Mouse (Mus musculus) thymus, postnatal 14 days (tissue): ENCODE measurements around the gene Rorc.

Experiments
- DNase-seq: peaks from one replicate; pipeline ENCODE4 v3.0.0; 2021

Rorc gene

GRCm38 (mm10) chr3:94434305-94434704 lies 61.7 kb downstream of the Rorc start:
- no peak for DNase-seq

DNA sequence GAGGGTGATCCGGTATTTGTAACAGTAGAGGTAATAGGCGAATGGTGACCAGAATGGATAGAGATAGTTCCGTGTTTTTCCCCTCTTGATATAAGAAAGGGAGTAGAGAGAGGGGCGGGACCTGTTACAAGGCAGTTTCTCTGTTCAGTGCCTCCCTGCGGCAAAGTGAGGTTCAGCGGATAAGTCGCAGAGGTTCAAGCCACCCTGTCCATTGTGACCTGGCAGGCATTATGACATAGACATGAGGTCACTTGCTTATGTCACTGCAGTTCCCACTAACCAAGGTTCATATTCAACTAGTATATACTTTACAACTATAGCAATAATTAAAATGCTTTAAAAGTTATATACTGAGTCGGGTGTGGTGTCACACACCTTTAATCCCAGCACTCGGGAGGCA lies 63.8 kb downstream of the Rorc start:
- DNase-seq, result no peak

DNA sequence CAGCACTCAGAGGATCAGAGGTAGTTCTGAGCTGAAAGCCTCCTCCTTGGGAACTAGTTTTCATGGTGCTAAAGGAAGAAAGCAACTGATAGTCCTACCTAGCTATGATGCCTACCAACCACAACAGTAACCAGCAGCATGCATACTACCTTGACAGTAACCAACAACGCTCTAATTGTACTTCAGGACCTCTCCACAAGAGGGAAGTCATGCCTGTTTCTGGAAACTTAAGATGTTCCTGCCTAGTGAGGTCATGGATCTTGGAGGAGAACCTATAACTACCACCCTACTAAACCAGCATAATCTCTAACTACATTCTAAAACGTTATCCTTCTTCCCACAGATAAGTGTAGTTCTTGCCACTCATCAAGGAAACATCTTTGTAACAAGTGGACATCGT lies 68.6 kb downstream of the Rorc start:
- peak; percentile 33 for DNase-seq

- peak; percentile 98 for DNase-seq
These were observed 70.5 kb downstream of the Rorc start, which contains the start of gene Mrpl9 for GRCm38 (mm10) chr3:94442951-94443596. Mrpl9 (plus strand) TSS chr3:94443318.

DNA sequence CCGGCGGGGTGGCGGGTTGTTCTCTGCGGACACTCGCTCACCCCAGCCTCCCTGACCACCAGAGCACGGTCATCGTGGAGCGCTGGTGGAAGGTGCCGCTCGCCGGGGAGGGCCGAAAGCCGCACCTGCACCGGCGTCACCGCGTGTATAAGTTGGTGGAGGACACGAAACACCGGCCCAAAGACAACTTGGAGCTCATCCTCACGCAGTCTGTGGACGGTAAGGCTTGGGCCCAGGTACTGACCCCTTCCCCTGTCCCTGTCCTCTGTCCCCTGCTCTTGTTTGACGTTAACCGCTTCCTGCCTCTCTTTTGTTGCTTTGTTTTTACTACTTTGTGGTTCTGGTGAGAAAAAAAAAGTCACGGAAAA lies 71.0 kb downstream of the Rorc start, which contains the start of gene Oaz3:
Gene Oaz3 (minus strand): TSS at position 319 of the 368 bp plus-strand sequence.
- no peak for DNase-seq
